Mouse (Mus musculus) brain, embryonic 14.5 days (tissue): ENCODE measurements around the gene Mepce.

Experiments
- CTCF ChIP-seq: fragments of 200-500 bp; IDR thresholded peaks from 2 replicates; pipeline ENCODE4 v1.5.1; 2012; ENCODE audit warnings: inconsistent platforms, mild to moderate bottlenecking, moderate library complexity, borderline replicate concordance; ENCODE audit not compliant: insufficient read depth, insufficient read length; ENCODE audit errors: extremely low read depth
- POLR2A ChIP-seq: fragments of 200-500 bp; IDR thresholded peaks from 2 replicates; pipeline ENCODE4 v1.6.1; 2012; ENCODE audit warnings: mild to moderate bottlenecking, inconsistent platforms, borderline replicate concordance; ENCODE audit not compliant: poor library complexity, insufficient read depth, insufficient read length, severe bottlenecking; ENCODE audit errors: extremely low read depth

- TF ChIP-seq CTCF (no peak), POLR2A (no peak)
Measured at GRCm38 (mm10) chr5:137744197-137744596, 43.3 kb downstream of the Mepce start.
